ENCODE assay signal across 8 mouse cellular contexts in genomic region chr1:89941701-89942381, GRCm38 (mm10). TPM values are rescaled to one million over a fixed set of nuclear protein-coding genes. Genes with fewer than 3 reads are reported as not detected.
A peak's percentile ranks its signal among the peaks of the same experiment; 100 is the strongest.
DNase-seq lines count a peak whose midpoint lies in the region; ATAC-seq and TF ChIP-seq lines count a peak whose summit lies in the region.

No protein-coding gene starts in this region.

- no peak for TF ChIP-seq CTCF in kidney, postnatal 0 days (IDR thresholded peaks at IDR 0.05; ENCODE audit: low read depth)

- no peak overlapping the region for H3K9ac ChIP-seq in kidney, postnatal 0 days (ENCODE audit: low read depth, low read length)
- H3K9ac ChIP-seq in embryonic facial prominence, embryonic 12.5 days, result no peak overlapping the region; the same call in 1 of the 2 replicates
- no peak overlapping the region for H3K9ac ChIP-seq in intestine, embryonic 16.5 days (ENCODE audit: low read depth, low read length)

- DNase-seq in kidney, postnatal 0 days (ENCODE audit: low spot score), result no peak
- DNase-seq in kidney, adult 8-10 months, result no peak
- DNase-seq in retina, embryonic 14.5 days (ENCODE audit: low spot score), result peak; percentile 69
- DNase-seq in layer of hippocampus, adult 8-10 months (ENCODE audit: low spot score in 2 of 2), result no peak
- no peak for DNase-seq in testis, postnatal 10 days (ENCODE audit: low spot score)

- under 1% methylated on average over 40 of the region's 40 CpGs for WGBS in kidney, postnatal 0 days
- under 1% methylated on average over 40 of the region's 40 CpGs for WGBS in embryonic facial prominence, embryonic 12.5 days
- WGBS in intestine, embryonic 16.5 days, result 1% methylated on average over 40 of the region's 40 CpGs

- H3K36me3 ChIP-seq in kidney, postnatal 0 days (ENCODE audit: insufficient read depth, low read length), result no peaks in the 10 kb centered on the region
- no peaks in the 10 kb centered on the region for H3K36me3 ChIP-seq in embryonic facial prominence, embryonic 12.5 days
- H3K36me3 ChIP-seq in intestine, embryonic 16.5 days (ENCODE audit: control insufficient read depth, insufficient read depth, low read length), result no peaks in the 10 kb centered on the region

- no peaks in the 10 kb centered on the region for H3K9me3 ChIP-seq in kidney, postnatal 0 days (replicated peaks; ENCODE audit: low read length)
- no peaks in the 10 kb centered on the region for H3K9me3 ChIP-seq in embryonic facial prominence, embryonic 12.5 days
- no peaks in the 10 kb centered on the region for H3K9me3 ChIP-seq in intestine, embryonic 16.5 days (ENCODE audit: control insufficient read depth, low read length)

- peak overlapping the region; percentile 40 for H3K4me2 ChIP-seq in kidney, postnatal 0 days (ENCODE audit: low read length)
- peak overlapping the region; percentile 61 for H3K4me2 ChIP-seq in embryonic facial prominence, embryonic 12.5 days (replicated peaks)
- peak overlapping the region; percentile 43 for H3K4me2 ChIP-seq in intestine, embryonic 16.5 days (ENCODE audit: low read depth, low read length)

- ATAC-seq in kidney, postnatal 0 days (replicated peaks; ENCODE audit: low FRiP score, low read depth), result no peak
- no peak for ATAC-seq in embryonic facial prominence, embryonic 12.5 days (ENCODE audit: insufficient number of reproducible peaks, insufficient read depth, low FRiP score, low TSS enrichment)
- no peak for ATAC-seq in intestine, embryonic 16.5 days
- ATAC-seq in megakaryocyte-erythroid progenitor cell, adult 5-6 weeks (replicated peaks; ENCODE audit: low FRiP score, low TSS enrichment, poor library complexity, severe bottlenecking), result no peak

- peaks cover 4% of the 10 kb centered on the region; the same call in 1 of the 2 replicates for H3K4me1 ChIP-seq in kidney, postnatal 0 days (replicated peaks; ENCODE audit: insufficient read depth, low read length)
- peaks cover 11% of the 10 kb centered on the region; the same call in 1 of the 2 replicates for H3K4me1 ChIP-seq in embryonic facial prominence, embryonic 12.5 days
- H3K4me1 ChIP-seq in intestine, embryonic 16.5 days (ENCODE audit: control insufficient read depth, insufficient read depth, low read length), result peaks cover 11% of the 10 kb centered on the region

- peaks cover 66% of the 10 kb centered on the region for H3K27me3 ChIP-seq in kidney, postnatal 0 days (ENCODE audit: insufficient read depth, low read length)
- H3K27me3 ChIP-seq in embryonic facial prominence, embryonic 12.5 days, result peaks cover 76% of the 10 kb centered on the region
- H3K27me3 ChIP-seq in intestine, embryonic 16.5 days (replicated peaks; ENCODE audit: control insufficient read depth, insufficient read depth, low read length), result peaks cover 65% of the 10 kb centered on the region

- H3K27ac ChIP-seq in kidney, postnatal 0 days, result no peak overlapping the region
- no peak overlapping the region for H3K27ac ChIP-seq in embryonic facial prominence, embryonic 12.5 days
- H3K27ac ChIP-seq in intestine, embryonic 16.5 days (ENCODE audit: low read length), result no peak overlapping the region

- H3K4me3 ChIP-seq in kidney, postnatal 0 days (replicated peaks; ENCODE audit: low read depth, low read length), result 0 out of 2 replicates have a peak overlapping the region, but pooled peaks have one; percentile 8
- peak overlapping the region; percentile 33 for H3K4me3 ChIP-seq in embryonic facial prominence, embryonic 12.5 days
- peak overlapping the region; percentile 18 for H3K4me3 ChIP-seq in intestine, embryonic 16.5 days (ENCODE audit: low read length)

RNA-seq across cellular contexts. Expression of gene Gbx2, which starts 10.9 kb away (rescaled TPM):
- not detected in 2 replicates for polyA plus RNA-seq in kidney, postnatal 0 days (2015; fragmentation: Nextera tagmentation; extraction: Ambion mirVana)
- polyA plus RNA-seq in embryonic facial prominence, embryonic 12.5 days (2016; fragmentation: Nextera tagmentation; extraction: Ambion mirVana), result 2.2 and 3.1 TPM in 2 replicates
- 0.07 and 0.09 TPM in 2 replicates for polyA plus RNA-seq in intestine, embryonic 16.5 days (2015; fragmentation: Nextera tagmentation; extraction: Ambion mirVana)
- total RNA-seq in layer of hippocampus, adult 8-10 months (2022), result under 1 TPM in 1 of 4 experiments, not detected in 3; 0.20 TPM
- not detected in 2 replicates for total RNA-seq in megakaryocyte-erythroid progenitor cell, adult 5-6 weeks (2014; fragmentation: Nextera tagmentation)
- total RNA-seq in megakaryocyte-erythroid progenitor cell, adult 5-6 weeks (2017), result 1.6 and 4.5 TPM in 2 replicates
